Mouse (Mus musculus): ENCODE measurements around the gene Krtap11-1.

The Krtap11-1 gene

DNA sequence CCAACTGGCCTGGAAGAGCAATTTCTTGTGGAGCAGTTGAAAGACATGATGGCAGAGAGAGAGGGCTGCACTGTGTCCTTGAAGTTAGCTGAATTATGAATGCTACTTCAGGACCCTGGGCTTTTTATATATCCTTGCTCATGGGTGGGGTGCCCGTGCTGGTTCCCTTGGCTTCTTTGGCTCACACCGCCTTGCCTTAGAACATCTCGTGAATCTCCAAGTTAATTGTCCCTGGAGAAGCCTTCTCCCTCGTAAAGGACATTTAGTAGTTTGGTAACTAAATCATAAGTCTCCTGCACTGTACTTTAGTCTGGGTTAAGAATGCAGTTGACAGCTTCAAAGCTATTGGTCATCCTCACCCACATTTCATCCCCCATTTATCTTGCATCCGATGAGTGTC lies at the start of gene Krtap11-1:
Krtap11-1 (minus strand) TSS at position 101 of the 400 bp plus-strand sequence.
- in situ Hi-C loops (cut with MboI; ENCODE audit: unreplicated experiment in 2 of 2), result no loop called here

DNA sequence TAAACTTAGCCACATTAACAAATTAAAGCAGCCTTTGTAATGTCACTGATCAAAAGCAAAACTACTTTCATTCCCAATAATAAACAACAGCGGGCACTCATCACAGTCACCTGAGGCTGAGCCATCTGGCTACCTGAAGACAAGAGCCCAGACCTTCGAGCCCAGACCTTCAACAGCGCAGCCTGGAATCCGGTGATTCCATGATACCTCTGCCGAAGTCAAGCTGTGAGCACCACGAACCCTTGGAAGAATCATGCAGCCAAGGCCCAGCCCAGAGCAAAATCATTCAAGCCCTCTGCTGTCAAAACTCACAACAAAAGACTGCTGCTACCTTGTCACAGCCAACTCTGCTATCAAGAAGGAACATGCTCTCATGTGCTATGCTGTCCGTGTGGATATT lies 47.2 kb upstream of the Krtap11-1 start:
- in situ Hi-C loops (cut with MboI; ENCODE audit: unreplicated experiment in 2 of 2), result no loop called here

DNA sequence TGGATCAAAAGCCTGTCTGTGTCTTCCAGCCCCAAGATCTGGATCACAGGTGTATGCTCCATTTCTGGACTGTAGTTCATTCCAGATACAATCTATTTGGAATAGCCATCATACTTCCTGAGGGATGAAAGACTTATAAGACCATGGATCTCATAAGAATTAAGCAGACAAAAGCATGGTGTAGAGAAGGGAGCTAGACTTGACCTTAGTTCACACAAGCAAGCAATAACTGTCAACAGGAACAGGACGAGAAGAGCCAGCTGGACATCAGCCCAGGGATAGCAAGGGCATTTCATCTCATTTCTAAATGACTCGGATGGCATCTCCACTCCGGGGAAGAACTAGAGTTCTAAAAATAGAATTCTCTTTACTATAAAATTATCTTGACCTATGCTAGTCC lies 46.3 kb upstream of the Krtap11-1 start:
- in situ Hi-C loops (cut with MboI; ENCODE audit: unreplicated experiment in 2 of 2), result no loop called here

DNA sequence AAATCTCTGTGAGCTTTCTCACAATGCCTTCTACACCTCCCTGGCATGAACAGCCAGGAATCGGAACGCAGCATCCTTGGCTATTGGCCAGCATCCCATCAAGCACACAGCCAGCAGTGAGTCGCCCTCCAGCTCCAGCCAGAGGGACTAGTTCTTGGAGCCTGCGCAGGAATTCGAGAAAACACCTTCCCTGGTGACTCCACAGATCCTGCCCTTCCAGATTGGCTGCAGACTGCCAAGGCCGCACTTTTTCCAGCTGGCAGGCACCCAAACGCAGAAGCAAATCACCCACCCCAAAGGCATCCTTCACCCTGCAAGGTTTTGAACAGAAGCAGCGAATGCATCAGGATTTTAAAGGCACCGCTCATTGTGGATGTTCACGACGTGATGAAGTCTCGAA lies 42.7 kb upstream of the Krtap11-1 start:
- in situ Hi-C loops (cut with MboI; ENCODE audit: unreplicated experiment in 2 of 2), result no loop called here

DNA sequence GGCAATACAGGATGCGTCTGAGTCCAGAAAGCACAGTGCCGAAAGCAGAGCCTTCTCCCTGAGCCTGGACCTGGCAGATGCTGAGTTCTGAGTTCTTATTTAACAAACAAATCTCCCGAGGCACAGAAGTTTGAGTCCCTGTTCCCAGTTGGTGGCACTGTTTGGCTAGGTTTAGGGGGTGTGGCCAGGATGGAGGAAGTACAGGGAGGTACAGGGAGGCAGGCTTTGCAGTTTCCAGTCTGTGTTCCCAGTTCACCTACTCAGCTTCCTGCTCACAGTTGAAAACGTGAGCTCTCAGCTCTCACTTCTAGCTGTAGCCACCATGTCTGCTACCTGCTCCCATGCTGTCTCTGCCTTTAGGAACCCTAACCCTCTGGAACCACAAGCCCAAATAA lies 37.8 kb upstream of the Krtap11-1 start:
- in situ Hi-C loops (cut with MboI; ENCODE audit: unreplicated experiment in 2 of 2), result no loop called here

DNA sequence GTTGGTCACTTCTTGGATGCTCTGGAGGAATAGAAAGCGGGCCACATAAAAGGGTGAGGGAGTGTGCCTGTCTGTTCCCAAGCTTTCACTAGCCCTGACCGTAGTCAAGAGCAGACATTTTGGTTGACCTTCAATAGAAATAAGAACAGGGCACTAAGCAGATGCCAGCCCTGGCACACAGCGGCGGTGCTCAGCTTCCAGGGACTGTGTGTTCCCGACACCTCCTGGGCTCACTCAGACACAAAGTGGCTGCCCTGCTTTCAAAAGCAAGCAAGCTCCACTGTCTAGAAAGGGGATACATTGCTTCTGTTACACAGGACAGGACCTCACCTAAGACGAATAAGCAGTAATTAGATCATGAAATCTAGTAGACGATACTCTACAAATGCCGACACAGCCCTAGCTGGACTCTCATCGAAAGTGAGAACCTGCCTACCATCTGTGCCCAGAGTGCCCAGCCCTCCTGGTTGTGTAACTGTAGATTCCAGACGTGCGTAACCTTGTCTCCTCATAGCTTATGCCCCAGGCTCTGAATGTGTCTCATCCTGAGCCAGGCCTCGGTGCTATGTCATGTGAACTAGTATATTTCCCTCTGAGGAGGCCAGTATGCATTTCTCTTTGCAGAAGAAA lies 37.3 kb upstream of the Krtap11-1 start:
- in situ Hi-C loops (cut with MboI; ENCODE audit: unreplicated experiment in 2 of 2), result no loop called here

DNA sequence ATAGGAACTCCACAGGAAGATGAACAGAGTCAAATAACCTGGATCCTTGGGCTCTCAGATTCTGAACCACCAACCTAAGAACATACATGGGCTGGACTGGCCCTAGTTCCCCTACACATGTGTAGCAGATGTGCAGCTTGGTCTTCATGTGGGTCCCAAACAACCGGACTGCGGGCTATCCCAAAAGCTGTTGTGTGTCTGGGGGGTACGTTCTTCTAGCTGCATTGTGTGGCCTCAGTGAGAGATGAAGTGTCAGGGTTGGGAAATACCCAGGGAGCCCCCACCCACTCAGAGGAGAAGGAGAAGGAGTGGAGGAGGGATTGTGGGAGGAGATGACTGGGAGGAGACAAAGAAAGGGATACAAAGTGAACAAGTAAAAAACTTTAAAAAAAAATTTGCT lies 36.0 kb upstream of the Krtap11-1 start:
- in situ Hi-C loops (cut with MboI; ENCODE audit: unreplicated experiment in 2 of 2), result no loop called here

DNA sequence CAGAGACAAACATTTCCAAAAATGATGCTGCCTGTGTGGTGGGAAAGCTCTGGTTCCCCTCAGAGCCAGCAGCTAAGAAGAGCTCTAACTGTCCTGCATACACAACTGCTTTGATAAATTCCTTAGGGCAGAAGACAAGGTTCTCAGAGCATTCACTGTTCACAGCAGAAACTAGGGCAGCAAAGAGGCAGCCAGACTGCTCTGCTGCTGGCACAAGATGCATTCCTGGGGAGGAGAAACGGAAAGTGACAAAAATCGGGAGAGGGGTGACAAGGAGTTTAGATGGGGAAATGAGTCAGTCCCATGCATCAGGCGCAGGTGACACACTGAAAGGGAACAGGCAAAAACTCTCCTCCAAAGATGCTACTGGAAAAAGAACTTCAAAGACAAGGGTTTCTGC lies 16.2 kb upstream of the Krtap11-1 start:
- in situ Hi-C loops (cut with MboI; ENCODE audit: unreplicated experiment in 2 of 2), result no loop called here

DNA sequence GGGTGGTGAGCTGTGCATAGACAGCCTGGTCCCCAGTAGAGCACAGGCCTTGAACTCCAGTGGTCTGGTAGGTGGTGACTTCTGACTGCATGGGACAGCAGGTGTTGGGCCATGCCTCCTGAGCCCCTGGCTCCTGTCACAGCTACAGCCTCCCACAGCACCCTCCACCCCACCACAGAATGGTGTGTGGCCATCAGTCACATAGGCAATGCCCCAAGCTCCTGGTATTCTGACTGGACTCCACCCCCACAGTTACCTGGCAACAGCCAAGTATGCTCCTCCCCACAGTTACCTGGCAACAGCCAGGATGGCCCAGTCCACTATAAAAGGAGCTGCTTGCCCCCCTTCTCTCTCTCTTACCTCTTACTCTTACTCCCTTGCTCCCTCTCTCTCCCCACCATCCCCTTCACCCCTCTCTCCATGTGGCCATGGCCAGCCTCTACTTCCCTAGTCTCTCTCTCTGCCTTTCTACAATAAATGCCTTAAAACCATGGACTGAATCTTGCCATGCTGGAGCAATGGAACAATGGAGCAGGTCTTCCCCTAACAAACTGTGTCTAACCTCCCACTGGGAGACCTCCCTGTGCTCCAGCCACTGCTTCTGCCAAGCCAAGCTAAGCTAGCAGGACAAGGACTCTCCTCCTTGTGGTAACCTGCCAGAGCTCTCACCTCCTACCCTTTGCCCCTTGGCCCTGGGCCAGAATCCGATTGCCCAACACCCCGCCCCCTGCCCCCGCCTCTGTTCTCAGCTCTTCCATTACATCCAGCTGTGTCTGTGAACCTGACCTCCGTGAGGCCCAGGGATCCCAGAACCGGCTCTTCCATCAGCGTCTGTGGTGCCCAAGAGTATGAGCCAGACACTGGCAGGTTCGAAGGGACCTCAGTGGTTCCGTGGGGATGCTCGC lies 14.9 kb upstream of the Krtap11-1 start:
- in situ Hi-C loops (cut with MboI; ENCODE audit: unreplicated experiment in 2 of 2), result no loop called here

DNA sequence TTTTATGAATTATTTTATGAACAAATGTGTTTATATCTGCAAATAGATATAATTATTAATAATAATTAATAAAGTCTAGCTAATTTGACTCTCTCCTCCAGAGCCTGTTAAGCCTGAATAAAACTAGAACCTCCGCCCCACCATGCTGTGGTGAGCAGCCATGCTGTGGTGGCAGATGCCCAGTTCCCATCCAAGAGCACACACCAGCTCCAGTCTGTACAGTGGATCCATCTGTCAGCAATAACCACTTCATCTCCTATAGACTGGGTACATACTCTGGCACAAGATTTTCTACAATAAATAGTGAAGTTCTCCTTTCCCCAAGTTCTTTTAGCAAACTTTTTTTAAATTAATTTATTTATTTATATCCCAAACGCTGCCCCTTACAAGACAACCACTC lies 10.7 kb upstream of the Krtap11-1 start:
- in situ Hi-C loops (cut with MboI; ENCODE audit: unreplicated experiment in 2 of 2), result no loop called here

DNA sequence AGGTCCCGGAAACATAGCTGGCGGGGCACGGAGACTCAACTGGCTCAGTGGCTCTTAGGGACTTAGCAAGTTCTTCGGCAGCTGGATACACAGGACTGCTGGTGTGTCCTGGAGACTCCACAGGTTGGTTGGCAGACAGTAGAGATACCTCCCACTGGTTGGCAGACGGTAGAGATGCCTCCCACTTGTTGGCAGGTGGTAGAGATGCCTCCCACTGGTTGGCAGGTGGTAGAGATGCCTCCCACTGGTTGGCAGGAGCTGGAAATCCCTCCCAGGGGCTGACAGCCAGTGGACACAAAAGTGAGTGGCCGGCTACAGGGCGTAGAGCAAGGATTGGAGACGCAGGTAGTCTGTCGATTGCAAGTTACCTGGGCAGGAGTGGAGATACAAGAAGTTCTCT lies 467 bp downstream of the Krtap11-1 start:
- in situ Hi-C loops (cut with MboI; ENCODE audit: unreplicated experiment in 2 of 2), result no loop called here

DNA sequence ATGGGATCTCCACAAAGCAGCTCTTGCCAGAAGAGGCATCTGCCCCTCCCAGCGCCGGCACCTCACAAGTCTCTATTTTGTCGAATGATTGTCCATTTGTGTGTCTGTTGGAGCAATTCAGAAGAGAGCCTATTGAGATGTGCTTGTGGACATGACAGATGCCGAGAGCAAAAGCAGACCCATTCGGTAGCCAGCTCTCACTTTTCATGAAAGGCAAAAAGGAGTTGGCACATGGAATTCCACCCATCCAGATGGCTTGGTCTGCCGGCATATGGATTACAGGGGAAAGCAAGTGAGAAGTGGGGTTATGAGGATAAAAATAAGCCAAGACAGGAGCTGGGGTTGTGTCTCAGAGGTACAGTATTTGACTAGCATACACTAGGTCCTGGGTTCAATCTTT lies 1.8 kb downstream of the Krtap11-1 start:
- in situ Hi-C loops (cut with MboI; ENCODE audit: unreplicated experiment in 2 of 2), result no loop called here

DNA sequence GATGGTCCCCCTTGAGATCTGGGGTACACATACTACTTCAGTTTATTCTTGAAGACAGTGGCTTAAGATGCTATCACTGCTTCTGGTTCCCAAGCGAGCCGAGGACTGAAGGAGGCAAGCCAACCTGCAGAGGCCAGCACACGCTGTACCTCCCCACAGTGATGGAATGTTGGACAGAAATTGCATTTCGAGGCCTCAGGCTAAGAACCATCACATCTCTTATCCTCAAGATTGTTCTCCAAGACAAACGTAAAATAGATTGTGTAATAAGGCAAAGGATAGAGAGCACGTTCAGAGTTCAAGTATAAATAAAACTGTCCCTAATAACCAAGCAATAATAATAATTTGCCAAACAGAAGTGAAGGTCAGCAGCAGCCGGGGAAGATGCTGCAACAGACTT lies 2.8 kb downstream of the Krtap11-1 start:
- in situ Hi-C loops (cut with MboI; ENCODE audit: unreplicated experiment in 2 of 2), result no loop called here

DNA sequence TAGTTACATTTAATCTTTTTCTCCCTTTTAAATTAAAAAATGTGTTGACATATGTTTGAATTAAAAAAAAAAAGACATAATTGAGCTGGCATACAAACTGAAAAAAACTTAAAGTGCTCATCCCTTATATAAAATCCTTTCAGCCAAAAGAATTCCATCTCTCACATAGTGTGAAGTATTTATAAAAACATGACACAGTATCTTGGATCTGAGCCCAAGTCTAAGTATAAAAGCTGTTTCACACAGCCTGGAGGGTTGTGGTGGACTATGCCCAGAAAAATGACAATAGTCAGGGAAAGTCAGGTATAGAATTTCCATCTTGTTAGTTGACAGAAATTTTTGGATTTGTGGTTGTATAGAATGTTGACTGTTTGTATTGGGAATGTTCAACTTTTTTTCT lies 20.7 kb downstream of the Krtap11-1 start:
- in situ Hi-C loops (cut with MboI; ENCODE audit: unreplicated experiment in 2 of 2), result no loop called here

DNA sequence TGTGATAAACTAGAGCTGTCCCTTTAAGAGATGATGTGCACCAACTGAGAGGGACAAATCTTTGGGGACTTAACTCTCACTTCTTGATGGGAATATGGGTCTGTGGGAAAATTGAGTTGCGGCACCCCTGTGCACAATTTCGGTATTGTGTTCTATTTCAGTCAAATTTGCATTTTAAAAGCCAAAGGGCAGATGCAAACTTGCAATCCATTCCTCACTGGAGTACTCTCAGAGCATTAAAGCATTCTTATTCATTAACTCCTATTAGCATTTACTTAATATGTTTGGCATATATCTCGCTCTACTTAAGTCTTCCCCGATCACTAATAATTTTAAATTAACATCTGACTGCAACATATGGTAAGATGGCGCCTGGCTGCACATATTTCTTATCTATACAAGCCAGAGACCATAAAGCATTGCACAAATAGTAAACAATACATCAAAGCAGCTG lies 32.9 kb downstream of the Krtap11-1 start:
- in situ Hi-C loops (cut with MboI; ENCODE audit: unreplicated experiment in 2 of 2), result no loop called here

DNA sequence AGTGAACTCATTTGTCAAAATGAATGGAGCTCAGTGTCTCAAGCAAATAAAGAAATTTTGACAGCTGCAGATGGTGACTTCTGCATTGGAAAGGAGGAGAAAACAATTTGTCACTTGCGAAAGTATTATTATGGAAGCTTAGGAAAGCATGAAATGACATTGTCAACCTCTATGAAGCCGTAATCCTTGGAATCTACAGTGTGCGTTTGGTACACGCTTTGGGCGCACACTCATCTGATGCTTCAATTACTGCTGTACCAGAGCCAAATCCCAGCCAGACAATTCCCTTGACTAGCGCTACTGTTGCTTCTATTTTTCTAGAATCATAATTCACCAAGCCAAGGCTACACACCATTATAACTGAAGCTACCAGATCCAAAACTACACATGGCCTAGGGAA lies 33.6 kb downstream of the Krtap11-1 start:
- in situ Hi-C loops (cut with MboI; ENCODE audit: unreplicated experiment in 2 of 2), result no loop called here

DNA sequence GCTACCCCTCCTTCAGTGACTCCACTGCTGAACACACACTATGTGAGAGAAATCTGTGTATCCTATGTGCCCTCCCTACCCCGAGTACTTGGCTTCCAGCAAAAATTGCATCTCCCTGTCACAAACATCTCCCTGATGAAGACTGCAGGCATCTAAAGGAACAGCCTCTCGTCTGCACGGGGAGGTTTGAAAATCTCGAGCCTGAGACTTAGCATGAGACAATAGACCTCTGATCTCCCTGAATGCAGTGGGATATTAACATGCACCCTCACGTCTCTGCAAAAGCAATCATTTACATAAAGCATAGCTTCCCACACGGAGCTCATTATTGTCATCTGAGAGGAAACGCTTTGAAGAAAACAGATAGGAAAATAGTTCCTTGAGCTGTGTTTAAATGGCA lies 40.4 kb downstream of the Krtap11-1 start:
- in situ Hi-C loops (cut with MboI; ENCODE audit: unreplicated experiment in 2 of 2), result no loop called here

DNA sequence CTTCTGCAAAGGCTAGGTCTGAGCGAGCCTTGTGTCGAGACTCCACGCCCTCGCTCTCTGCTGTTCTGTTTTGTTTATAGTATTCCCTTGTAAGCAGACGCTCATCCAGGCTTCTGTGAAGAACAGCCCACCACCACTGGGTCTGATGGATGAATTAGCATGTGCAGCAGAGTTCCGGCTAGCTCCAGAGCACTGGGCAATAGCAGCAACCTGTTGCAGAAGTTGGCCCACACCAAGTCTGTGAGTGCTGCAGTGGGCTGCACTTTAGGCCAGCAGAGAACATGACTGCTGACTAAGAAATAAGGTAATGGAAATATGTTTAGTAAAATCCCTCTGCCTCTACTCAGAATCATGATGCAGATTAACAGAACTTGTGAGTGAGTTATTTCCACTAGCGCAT lies 41.1 kb downstream of the Krtap11-1 start:
- in situ Hi-C loops (cut with MboI; ENCODE audit: unreplicated experiment in 2 of 2), result no loop called here

DNA sequence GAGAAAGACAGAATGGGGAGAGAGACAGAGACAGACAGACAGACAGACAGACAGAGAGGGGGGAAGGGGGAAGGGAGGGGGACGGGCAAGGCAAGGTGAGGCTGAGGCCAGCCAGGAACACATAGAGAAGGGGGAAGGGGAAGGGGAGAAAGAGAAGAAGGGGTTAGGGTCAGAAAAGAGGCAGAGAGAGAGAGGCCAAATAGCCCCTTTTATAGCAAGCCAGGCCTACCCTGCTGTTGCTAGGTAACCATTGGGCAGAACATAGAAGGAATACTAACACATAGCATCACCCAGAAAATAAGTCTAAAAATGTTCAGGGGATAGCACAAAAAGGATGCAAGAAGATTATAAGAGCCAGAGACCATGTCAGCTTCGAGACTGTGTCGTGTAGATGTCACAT lies 42.6 kb downstream of the Krtap11-1 start:
- in situ Hi-C loops (cut with MboI; ENCODE audit: unreplicated experiment in 2 of 2), result no loop called here

DNA sequence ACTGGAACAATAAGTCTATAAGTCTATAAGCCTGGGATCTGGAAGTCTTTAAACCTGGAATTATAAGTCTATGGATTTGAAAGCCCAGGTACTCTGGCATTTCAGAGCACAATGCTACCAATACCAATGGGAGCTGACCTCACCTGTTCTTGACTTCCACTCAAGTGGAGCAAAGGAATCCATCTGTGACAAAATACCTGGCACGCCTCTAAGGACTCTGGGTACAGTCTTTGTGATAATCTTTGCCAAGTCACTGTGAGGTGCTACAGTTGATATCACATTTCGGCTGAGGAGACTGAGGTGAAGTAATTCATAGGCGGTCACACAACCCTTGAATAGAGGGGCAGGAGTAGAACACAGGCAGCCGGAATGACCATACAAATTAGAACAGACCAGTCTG lies 50.0 kb downstream of the Krtap11-1 start:
- in situ Hi-C loops (cut with MboI; ENCODE audit: unreplicated experiment in 2 of 2), result loop anchor here in 1 of 2 experiments (25.0 kb wide), 1 partner anchor 1684 kb away; no protein-coding TSS in a partner anchor

DNA sequence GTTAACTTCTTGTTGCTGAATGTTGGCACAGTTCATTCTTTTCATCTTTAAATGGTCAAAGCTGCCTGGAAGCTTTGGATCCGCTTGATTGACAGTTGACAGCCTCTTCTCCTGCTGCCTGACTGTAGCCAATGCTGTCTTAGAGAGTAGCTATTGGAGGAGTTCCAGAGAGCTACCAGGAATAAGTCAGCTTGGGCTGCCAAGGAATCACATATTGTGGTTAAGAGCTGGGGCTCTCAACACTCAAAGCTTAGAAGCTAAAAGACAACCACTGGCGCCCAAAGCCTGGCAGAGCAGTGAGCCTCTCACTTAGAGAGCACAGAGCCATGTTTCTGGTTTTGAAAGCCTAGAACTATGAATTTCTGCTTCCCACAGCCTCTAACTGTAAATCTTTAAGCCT lies 50.4 kb downstream of the Krtap11-1 start:
- in situ Hi-C loops (cut with MboI; ENCODE audit: unreplicated experiment in 2 of 2), result loop anchor here in 1 of 2 experiments (25.0 kb wide), 1 partner anchor 1683 kb away; no protein-coding TSS in a partner anchor

Data from v-Abl transformed pro-B cells (cell line).